Mouse (Mus musculus) stomach, embryonic 16.5 days (tissue): ENCODE results near the gene Slc44a1. TPM values are rescaled to one million over a fixed set of nuclear protein-coding genes. Genes with fewer than 3 reads are reported as not detected.

ENCODE experiments used
- ATAC-seq: fragments of 200-750 bp; cut with Nextera tagmentation; 2 replicates; pipeline ENCODE4 v1.8.0; 2017; ENCODE audit warnings: moderate number of reproducible peaks, moderate TSS enrichment; ENCODE audit not compliant: insufficient read depth, low FRiP score
- H3K27ac ChIP-seq: fragments of 300-500 bp; sonication (generic); 2 replicates; pipeline ENCODE4 v1.5.1; 2014; ENCODE audit warnings: low read length
- H3K27me3 ChIP-seq: fragments of 300-500 bp; sonication (generic); 2 replicates; pipeline ENCODE4 v1.6.1; 2014; ENCODE audit warnings: low read length, control low read depth, mixed read lengths; ENCODE audit not compliant: control insufficient read depth, insufficient read depth
- H3K36me3 ChIP-seq: fragments of 300-500 bp; sonication (generic); 2 replicates; pipeline ENCODE4 v1.6.1; 2014; ENCODE audit warnings: low read length; ENCODE audit not compliant: control insufficient read depth, insufficient read depth
- H3K4me1 ChIP-seq: fragments of 300-500 bp; sonication (generic); 2 replicates; pipeline ENCODE4 v1.6.1; 2014; ENCODE audit warnings: low read length, control low read depth, mixed read lengths; ENCODE audit not compliant: control insufficient read depth, insufficient read depth
- H3K4me2 ChIP-seq: fragments of 300-500 bp; sonication (generic); 2 replicates; pipeline ENCODE4 v1.6.1; 2014; ENCODE audit warnings: low read depth, low read length, mixed read lengths
- H3K4me3 ChIP-seq: fragments of 300-500 bp; sonication (generic); replicated peaks from 2 replicates; pipeline ENCODE4 v1.5.1; 2014; ENCODE audit warnings: mild to moderate bottlenecking, low read length
- H3K9ac ChIP-seq: fragments of 300-500 bp; sonication (generic); 2 replicates; pipeline ENCODE4 v1.6.1; 2014; ENCODE audit warnings: low read length
- H3K9me3 ChIP-seq: fragments of 300-500 bp; sonication (generic); replicated peaks from 2 replicates; pipeline ENCODE4 v1.6.1; 2016; ENCODE audit warnings: low read length, control low read depth; ENCODE audit not compliant: control insufficient read depth
- WGBS: fragments of 180-500 bp; shearing (Covaris S2); extraction: QIAGEN DNeasy Blood & Tissue Kit; methylation state at CpG from one replicate; pipeline ENCODE4 v1.1.7; 2014; 5-methylcytosine and 5-hydroxymethylcytosine counted together
- polyA plus RNA-seq: library from polyadenylated mRNA; unstranded; fragments of >200 nt; fragmentation: Nextera tagmentation; extraction: Ambion mirVana; gene quantifications from 2 replicates; pipeline ENCODE4 v1.2.1, GENCODE M21; 2015

Slc44a1 gene
- polyA plus RNA-seq, 1 experiment from 2014 or later = 17.2 TPM

DNA sequence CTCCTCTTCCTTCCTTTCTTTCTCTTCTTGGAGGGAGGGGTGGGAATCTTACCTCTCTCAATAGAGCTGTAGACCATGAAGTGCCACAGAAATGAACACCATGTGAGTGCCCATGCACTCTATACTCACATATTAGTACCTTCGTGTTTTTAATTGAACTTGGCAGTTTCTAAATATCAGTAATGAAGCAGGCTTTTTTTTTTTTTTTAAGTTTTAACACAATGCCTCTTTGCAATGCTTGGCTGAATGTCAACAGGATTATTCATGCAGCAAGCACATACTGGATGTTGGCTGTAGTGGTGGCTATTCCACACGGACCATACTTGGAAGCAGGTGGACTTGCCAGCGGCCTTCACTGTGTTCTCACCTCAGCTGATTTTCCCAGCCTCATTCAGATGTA lies 195.1 kb downstream of the Slc44a1 start:
- no peak for ATAC-seq
- 85% methylated on average over 3 of the region's 3 CpGs for WGBS

GRCm38 (mm10) chr4:53637269-53637909 lies 197.2 kb downstream of the Slc44a1 start:
- H3K4me1 ChIP-seq = peaks cover 7% of the 10 kb centered on the region; the same call in 1 of the 2 replicates
- H3K27me3 ChIP-seq = no peaks in the 10 kb centered on the region
- H3K36me3 ChIP-seq = 0 out of 2 replicates have a peak, but pooled peaks cover 3% of the 10 kb centered on the region
- ATAC-seq = no peak; the same call in 1 of the 2 replicates
- no peak overlapping the region for H3K9ac ChIP-seq
- no peak overlapping the region for H3K4me2 ChIP-seq
- peaks cover 6% of the 10 kb centered on the region; the same call in 1 of the 2 replicates for H3K9me3 ChIP-seq
- 44% methylated on average over 7 of the region's 7 CpGs for WGBS
- H3K4me3 ChIP-seq = no peak overlapping the region
- no peak overlapping the region for H3K27ac ChIP-seq

More for the DNA sequence above, 195.1 kb downstream of the Slc44a1 start:
- Histone ChIP-seq H3K4me1 (peaks cover 7% of the 10 kb centered on the region; the same call in 1 of the 2 replicates), H3K27me3 (no peaks in the 10 kb centered on the region), H3K9me3 (no peaks in the 10 kb centered on the region), H3K4me3 (no peak overlapping the region), H3K36me3 (no peaks in the 10 kb centered on the region), H3K27ac (no peak overlapping the region), H3K4me2 (no peak overlapping the region), H3K9ac (no peak overlapping the region)

DNA sequence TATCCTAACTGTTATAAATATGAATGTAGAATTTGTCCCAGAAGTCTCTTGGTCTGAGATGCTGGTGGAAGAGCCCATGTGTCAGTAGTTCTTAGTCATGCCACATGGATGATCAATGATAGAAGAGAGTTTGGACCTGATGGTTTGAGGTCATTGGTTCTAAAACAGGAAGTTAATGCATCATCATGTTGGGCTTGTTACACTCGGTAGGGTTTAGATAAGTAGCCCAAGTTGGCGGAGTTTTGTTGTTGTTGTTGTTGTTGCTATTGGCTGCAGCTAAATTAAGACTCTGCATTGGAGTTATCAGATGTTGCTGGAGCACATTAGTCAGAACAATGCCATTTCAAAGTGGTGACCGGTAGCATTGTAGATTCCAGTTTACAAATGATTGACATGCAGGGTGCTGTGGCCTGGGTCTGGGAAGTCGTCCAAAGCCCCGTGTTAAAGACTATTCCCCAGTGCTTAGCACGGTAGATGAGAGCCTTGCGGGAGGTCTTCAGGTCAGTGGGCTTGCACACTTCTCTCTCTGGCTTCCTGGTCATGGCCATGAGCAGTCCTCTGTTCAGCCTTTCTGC lies 198.4 kb downstream of the Slc44a1 start:
- 0 out of 2 replicates have a peak, but pooled peaks cover 3% of the 10 kb centered on the region for H3K36me3 ChIP-seq
- ATAC-seq = no peak
- no peak overlapping the region for H3K9ac ChIP-seq
- peaks cover 7% of the 10 kb centered on the region; the same call in 1 of the 2 replicates for H3K4me1 ChIP-seq
- peaks cover 6% of the 10 kb centered on the region; the same call in 1 of the 2 replicates for H3K9me3 ChIP-seq
- H3K27me3 ChIP-seq = no peaks in the 10 kb centered on the region
- no peak overlapping the region for H3K4me2 ChIP-seq
- H3K27ac ChIP-seq = no peak overlapping the region
- WGBS = 82% methylated on average over 7 of the region's 7 CpGs
- H3K4me3 ChIP-seq = no peak overlapping the region

- Histone ChIP-seq H3K4me3 (no peak overlapping the region), H3K27ac (no peak overlapping the region), H3K9me3 (no peaks in the 10 kb centered on the region), H3K9ac (no peak overlapping the region), H3K4me2 (no peak overlapping the region), H3K36me3 (0 out of 2 replicates have a peak, but pooled peaks cover 10% of the 10 kb centered on the region), H3K4me1 (no peaks in the 10 kb centered on the region), H3K27me3 (no peaks in the 10 kb centered on the region)
- 41% methylated on average over 3 of the region's 3 CpGs for WGBS
- ATAC-seq = no peak
Measured at GRCm38 (mm10) chr4:53658029-53658428, 217.8 kb downstream of the Slc44a1 start.

GRCm38 (mm10) chr4:53660711-53661110 lies 220.5 kb downstream of the Slc44a1 start:
- Histone ChIP-seq H3K4me2 (no peak overlapping the region), H3K9me3 (no peaks in the 10 kb centered on the region), H3K36me3 (0 out of 2 replicates have a peak, but pooled peaks cover 5% of the 10 kb centered on the region), H3K27me3 (no peaks in the 10 kb centered on the region), H3K4me3 (no peak overlapping the region), H3K27ac (no peak overlapping the region), H3K9ac (no peak overlapping the region), H3K4me1 (no peaks in the 10 kb centered on the region)
- no peak for ATAC-seq

Other genes with a start within 250 kb of the Slc44a1 start
- 7.1 and 9.8 TPM in 2 replicates for gene Fsd1l, start 191.1 kb downstream of the Slc44a1 start, polyA plus RNA-seq